Mouse (Mus musculus) gastrocnemius, adult 18-20 months (tissue): ENCODE data around the gene Myo10. TPM values are rescaled to one million over a fixed set of nuclear protein-coding genes. Genes with fewer than 3 reads are reported as not detected.

Source experiments
- DNase-seq: peaks from one replicate; pipeline ENCODE4 v3.0.0; 2021; ENCODE audit warnings: low spot score
- total RNA-seq, 2 experiments: library from RNA; stranded (reverse); gene quantifications; 2 replicates each; pipeline ENCODE4 v1.2.3; 2021

Myo10 gene
- total RNA-seq, 2 experiments from 2014 or later = 49.7 to 59.3 TPM

DNA sequence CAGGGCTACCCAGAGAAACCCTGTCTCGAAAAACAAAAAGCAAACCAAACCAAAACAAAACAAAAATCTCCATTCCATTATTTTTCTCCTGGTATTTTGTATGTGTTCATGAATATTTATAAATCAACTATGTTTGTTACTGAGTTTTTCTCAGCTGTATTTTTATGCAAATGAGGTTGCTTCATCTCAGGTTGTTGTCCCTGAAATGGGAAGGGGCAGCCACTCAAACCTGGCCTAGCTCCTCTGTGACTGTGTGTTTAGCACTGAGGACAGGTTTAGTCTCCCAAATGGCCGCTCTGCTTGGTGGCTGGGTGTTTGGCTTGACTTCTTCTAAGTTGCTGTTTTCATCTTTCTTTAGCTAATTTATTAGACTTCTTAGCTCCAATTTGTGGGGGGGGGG, 138.7 kb downstream of the Myo10 start:
- DNase-seq = no peak

DNA sequence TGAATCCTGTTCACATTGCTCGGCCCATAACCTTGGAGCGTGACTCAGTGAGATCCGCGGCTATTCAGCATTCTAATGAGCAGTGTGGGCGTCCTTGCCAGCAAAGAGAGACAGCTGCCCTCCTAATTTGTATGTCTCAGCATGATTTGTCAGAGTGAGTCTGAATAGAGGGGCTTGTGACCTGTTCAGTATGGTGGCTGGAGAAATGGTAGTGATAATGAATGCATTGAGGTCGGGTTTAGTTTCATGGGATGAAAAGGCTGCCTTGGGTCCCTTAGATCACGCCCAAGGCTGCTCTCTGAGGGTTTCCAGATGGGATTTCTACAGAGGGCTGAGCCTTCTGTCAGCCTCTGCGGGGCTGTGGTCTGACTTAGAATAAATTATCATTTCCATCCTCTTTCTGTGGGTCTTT, 139.5 kb downstream of the Myo10 start:
- DNase-seq = no peak

DNA sequence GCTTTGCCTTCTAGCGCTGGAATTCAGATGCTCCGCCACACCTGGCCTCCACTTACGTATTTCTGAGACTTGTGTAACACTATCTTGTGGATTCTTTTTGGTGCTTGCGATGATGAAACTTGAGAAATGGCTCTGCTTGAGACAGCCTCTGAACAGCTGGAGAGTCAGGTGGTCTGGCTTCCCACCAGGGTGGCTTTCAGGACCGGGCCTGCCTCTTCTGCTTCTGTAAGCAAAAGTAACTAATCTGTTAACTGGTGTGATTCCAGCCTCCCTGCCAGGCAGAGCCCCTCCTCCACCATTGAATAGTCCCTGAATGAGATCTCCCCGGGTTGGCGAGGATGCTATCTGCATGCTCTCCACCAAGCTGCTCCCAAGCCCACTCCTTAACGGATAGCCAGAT, 140.0 kb downstream of the Myo10 start:
- peak; percentile 72 for DNase-seq

DNA sequence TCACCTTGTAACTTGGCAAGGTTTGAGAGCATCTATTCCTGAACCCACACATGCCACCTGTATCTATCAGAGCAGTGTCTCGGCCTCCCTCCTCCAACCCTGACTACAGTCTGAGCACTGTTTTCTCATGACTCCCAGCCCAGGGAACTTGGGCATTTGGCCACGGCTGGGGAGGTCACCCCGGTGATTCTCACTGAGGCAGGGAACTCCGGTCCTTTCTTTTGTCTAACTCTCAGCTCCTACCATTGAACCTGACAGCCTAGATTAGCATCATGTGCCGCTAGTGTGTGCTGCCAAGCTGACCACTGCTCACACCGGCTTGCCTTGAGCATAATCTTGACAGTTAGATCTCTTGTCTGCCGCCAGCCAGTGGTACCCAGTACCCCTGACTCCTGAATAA, 140.8 kb downstream of the Myo10 start:
- DNase-seq = no peak

DNA sequence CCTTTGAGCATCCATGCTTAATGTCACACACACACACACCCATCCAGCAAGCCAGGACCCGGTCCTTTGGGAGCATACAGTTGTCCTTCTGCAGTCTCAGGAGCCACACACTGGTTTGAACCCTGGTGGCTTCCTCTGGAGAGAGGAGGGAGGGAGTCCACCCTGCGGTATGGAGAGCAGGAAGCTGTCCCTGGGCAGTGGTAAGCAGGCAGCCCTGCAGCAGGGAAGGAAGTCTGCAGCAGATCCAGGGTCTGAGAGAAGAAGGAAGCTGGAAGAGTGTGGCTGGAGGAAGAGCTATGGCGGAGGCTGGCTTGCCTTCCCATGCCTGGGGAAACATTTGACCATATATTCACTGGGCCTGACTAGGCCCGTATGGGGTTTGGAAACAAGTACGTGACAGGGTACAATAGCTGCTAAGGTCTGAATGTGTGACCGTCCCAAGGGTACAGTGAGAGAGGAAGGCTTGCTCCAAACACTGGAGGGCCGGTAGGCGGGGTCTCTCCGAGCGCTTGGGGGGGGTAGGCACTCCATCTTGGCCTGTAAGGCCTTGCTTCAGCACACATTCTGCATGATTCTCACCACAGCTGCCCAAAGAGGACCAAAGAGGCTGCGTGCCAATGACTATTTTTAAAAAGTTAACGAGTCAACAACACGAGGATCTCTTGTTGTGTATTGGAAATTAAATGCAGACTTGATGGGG, 142.5 kb downstream of the Myo10 start:
- no peak for DNase-seq

DNA sequence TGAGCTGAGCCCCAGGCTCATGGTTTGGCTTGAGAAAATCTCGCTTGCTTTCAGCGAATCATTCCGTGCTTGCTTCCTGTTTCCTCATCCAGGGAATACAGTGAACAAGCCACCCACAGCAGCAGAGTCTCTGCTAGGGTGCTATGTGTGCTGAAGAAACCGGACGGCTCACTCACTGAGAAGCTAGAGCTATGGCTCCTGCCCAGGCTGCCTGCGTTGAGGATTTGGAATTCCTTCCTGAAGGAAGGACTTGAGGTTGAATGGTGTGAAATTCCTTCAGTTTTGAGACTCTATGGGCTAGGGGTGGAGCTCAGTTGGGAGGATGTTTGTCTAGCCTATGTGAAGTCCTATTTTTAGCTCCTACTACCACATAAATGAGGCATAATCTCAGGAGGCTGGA, 145.5 kb downstream of the Myo10 start:
- DNase-seq = no peak

DNA sequence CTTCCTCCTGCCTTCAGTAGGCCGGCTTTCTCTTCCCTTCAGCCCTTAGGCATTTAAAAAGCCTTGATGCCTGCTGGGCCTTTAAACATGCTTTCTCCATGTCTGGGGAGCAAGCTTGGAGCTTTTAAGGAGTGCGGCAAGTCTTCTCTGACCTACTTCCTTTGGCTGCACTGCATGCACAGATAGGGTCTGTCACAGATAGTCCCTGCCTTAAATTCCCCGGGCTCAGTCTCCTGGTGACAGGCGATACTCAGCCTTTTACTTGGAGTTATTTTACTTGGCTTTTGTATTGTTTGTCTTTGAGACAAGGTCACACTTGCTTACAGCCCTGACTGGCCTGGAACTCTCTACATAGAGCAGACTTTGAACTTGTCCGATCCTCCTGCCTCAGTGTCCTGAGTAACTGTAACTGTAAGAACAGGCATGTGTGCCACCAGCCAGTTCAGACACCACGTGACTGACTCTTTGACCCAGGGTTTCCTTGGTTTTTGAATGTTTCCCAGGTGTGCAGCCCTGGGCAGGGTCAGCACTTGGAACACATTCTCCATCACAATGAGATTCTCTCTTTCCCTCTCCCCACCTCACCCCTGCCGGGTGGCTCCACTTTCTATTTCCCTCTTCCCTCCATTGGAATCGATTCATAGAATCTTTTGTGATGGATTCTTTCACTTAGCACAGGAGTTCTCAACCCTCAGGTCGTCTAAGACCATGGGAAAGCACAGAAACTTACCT, 147.4 kb downstream of the Myo10 start:
- DNase-seq = no peak

GRCm38 (mm10) chr15:25771782-25772181, 149.5 kb downstream of the Myo10 start:
- no peak for DNase-seq

- DNase-seq = peak; percentile 48
Observed at GRCm38 (mm10) chr15:25773711-25774513, 151.6 kb downstream of the Myo10 start.

DNA sequence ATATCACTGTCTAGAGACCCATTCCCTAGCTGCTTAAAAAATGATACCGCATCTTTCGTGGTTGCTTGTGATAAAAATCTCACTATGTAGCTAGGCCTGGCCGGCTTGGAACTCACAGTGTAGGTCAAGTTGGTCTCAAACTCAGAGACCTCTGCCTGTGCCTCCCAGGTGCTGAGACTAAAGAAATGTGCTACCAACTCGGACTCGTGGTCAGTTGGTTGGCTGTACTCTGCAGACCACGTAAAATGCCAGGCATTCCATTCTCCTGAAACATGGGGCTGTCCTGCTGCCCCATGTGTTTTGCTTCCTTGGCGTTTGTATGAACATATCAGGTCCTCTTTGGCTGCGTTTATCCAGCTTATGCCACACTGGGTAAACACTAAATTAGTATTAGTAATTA, 156.6 kb downstream of the Myo10 start:
- DNase-seq = no peak

DNA sequence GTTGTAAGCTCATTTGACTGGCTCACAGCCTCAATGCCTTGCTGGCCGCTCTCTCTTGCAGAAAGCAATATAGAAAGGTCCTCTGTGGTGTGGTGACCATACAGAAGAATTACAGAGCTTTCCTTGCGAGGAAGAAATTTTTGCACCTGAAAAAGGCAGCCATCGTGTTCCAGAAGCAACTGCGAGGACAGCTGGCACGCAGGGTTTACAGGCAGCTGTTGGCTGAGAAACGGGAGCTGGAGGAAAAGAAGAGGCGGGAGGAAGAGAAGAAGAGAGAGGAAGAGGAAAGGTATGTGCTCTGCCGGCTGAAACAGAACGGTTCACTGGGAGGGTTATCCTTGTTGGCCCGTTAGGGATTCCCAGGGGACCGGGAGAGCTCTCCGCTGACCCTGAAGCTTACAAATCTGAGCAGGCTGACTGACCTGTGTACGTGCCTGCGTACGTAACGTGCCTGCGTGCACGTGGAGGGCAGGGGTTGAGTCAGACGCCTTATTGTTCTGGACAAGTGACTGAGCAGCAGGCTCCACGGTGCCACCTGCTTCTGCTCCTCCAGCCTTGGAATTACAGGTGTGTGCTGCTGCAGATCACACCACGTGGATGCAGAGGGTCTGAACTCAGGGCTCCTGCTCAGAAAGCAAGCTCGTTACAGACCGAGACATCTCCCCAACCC, 157.3 kb downstream of the Myo10 start:
- no peak for DNase-seq

DNA sequence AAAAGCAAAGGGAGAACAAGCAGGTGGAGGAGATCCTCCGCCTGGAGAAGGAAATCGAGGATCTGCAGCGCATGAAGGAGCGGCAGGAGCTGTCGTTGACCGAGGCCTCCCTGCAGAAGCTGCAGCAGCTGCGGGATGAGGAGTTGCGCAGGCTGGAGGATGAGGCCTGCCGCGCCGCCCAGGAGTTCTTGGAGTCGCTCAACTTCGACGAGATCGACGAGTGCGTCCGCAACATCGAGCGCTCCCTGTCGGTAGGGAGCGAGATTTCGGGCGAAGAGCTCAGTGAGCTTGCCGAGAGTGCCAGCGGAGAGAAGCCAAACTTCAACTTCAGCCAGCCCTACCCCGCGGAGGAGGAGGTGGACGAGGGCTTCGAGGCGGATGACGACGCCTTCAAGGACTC, 158.7 kb downstream of the Myo10 start:
- no peak for DNase-seq

GRCm38 (mm10) chr15:25785456-25786390, 163.4 kb downstream of the Myo10 start:
- peak; percentile 55 for DNase-seq

DNA sequence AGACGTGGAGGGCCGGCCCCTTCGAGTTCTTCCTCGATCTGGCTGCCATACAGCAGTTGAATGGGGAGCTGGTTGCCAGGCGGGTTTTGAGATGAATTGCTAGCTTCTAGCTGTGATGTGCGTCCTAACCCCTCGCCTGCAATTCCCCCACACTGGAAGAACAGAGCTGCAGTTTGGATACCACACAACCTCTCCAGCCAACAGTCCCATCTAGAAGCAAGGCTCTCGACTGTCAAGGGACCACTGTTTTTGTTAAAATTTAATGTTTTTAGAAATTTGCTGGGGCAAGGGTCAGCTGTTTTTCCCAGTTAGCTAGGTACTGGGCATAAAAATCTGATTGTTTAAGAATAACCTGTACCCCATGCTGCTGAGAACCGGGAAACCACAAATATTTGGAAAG, 165.1 kb downstream of the Myo10 start:
- no peak for DNase-seq

- no peak for DNase-seq
Observed at GRCm38 (mm10) chr15:25787965-25788364, 165.6 kb downstream of the Myo10 start.

GRCm38 (mm10) chr15:25788565-25788964, 166.2 kb downstream of the Myo10 start:
- DNase-seq = no peak

- DNase-seq = no peak
Observed at GRCm38 (mm10) chr15:25789241-25789640, 166.9 kb downstream of the Myo10 start.

- DNase-seq = no peak
Observed at GRCm38 (mm10) chr15:25791660-25792353, 169.5 kb downstream of the Myo10 start.

GRCm38 (mm10) chr15:25794123-25794522, 171.8 kb downstream of the Myo10 start:
- no peak for DNase-seq

GRCm38 (mm10) chr15:25795496-25795895, 173.2 kb downstream of the Myo10 start:
- DNase-seq = no peak
